Mouse (Mus musculus) MEL (cell line): ENCODE data around the gene Prkag2. TPM values are rescaled to one million over a fixed set of nuclear protein-coding genes. Genes with fewer than 3 reads are reported as not detected.

Experiments used
- DNase-seq: peaks from one replicate; pipeline ENCODE4 v3.0.0; 2011; ENCODE audit warnings: low read depth, low spot score
- H3K27ac ChIP-seq: 2 replicates; pipeline ENCODE4 v1.5.1; 2012; ENCODE audit warnings: low read depth, mild to moderate bottlenecking, control low read depth, low read length, moderate library complexity; ENCODE audit not compliant: control insufficient read depth
- H3K27me3 ChIP-seq, 2 experiments: fragments of 150-350 bp in 1 of 2; sonication (generic) in 1 of 2; 2 replicates each; pipeline ENCODE4 v1.6.1; 2012; ENCODE audit warnings: low read length in 2 of 2, mild to moderate bottlenecking in 2 of 2, improper control_type of control experiment in 1 of 2, moderate library complexity in 1 of 2; ENCODE audit not compliant: insufficient read depth in 2 of 2, control insufficient read depth in 1 of 2
- H3K36me3 ChIP-seq, 2 experiments: 2 replicates each; pipeline ENCODE4 v1.6.1; 2012 to 2014; ENCODE audit warnings: low read length in 2 of 2, improper control_type of control experiment in 1 of 2, inconsistent platforms in 1 of 2, mild to moderate bottlenecking in 1 of 2; ENCODE audit not compliant: insufficient read depth in 2 of 2, control insufficient read depth in 1 of 2
- H3K4me1 ChIP-seq, 2 experiments: fragments of 150-350 bp in 1 of 2; sonication (generic) in 1 of 2; 2 replicates each; pipeline ENCODE4 v1.6.1; 2012; ENCODE audit warnings: low read length in 2 of 2, improper control_type of control experiment in 1 of 2, mild to moderate bottlenecking in 1 of 2; ENCODE audit not compliant: insufficient read depth in 2 of 2, control insufficient read depth in 1 of 2
- H3K4me3 ChIP-seq, 2 experiments: fragments of 150-350 bp in 1 of 2; sonication (generic) in 1 of 2; 2 replicates each; pipeline ENCODE4 v1.5.1; 2012; ENCODE audit warnings: low read depth in 2 of 2, low read length in 2 of 2, mild to moderate bottlenecking in 2 of 2, moderate library complexity in 2 of 2, control low read depth in 1 of 2, improper control_type of control experiment in 1 of 2; ENCODE audit not compliant: control insufficient read depth in 1 of 2, insufficient read depth in 1 of 2
- H3K79me2 ChIP-seq: 2 replicates; pipeline ENCODE4 v1.6.1; 2012; ENCODE audit warnings: mild to moderate bottlenecking, low read length, moderate library complexity; ENCODE audit not compliant: control insufficient read depth, poor library complexity, insufficient read depth
- H3K9ac ChIP-seq: 2 replicates; pipeline ENCODE4 v1.6.1; 2012; ENCODE audit warnings: low read depth, mild to moderate bottlenecking, control low read depth, low read length, moderate library complexity; ENCODE audit not compliant: control insufficient read depth, poor library complexity, severe bottlenecking
- H3K9me3 ChIP-seq: fragments of 150-350 bp; sonication (generic); replicated peaks from 2 replicates; pipeline ENCODE4 v1.6.1; 2012; ENCODE audit warnings: mild to moderate bottlenecking, low read length, improper control_type of control experiment, moderate library complexity; ENCODE audit not compliant: insufficient read depth
- BHLHE40 ChIP-seq: IDR thresholded peaks from 2 replicates; pipeline ENCODE4 v1.6.1; 2012; ENCODE audit warnings: low read depth, mild to moderate bottlenecking, inconsistent platforms, low read length, improper control_type of control experiment, borderline replicate concordance
- CTCF ChIP-seq, 3 experiments: IDR thresholded peaks in 2 of 3; conservative IDR thresholded peaks in 1 of 3; 2 replicates each; pipeline ENCODE4 v1.5.1; 2011 to 2012; ENCODE audit warnings: low read length in 3 of 3, low read depth in 2 of 3, mild to moderate bottlenecking in 2 of 3, improper control_type of control experiment in 1 of 3, inconsistent platforms in 1 of 3, mixed read lengths in 1 of 3, moderate library complexity in 1 of 3; ENCODE audit not compliant: control insufficient read depth in 1 of 3, insufficient read depth in 1 of 3, poor library complexity in 1 of 3, severe bottlenecking in 1 of 3
- E2F4 ChIP-seq: IDR thresholded peaks from 2 replicates; pipeline ENCODE4 v1.6.1; 2011; ENCODE audit warnings: low read depth, low read length, improper control_type of control experiment, borderline replicate concordance
- ELF1 ChIP-seq: IDR thresholded peaks from 2 replicates; pipeline ENCODE4 v1.6.1; 2014; ENCODE audit warnings: low read depth, mild to moderate bottlenecking, inconsistent platforms, low read length, improper control_type of control experiment, moderate library complexity
- EP300 ChIP-seq, 2 experiments: IDR thresholded peaks; 2 replicates each; pipeline ENCODE4 v1.6.1; 2011; ENCODE audit warnings: improper control_type of control experiment in 2 of 2, low read length in 2 of 2, low read depth in 1 of 2, mild to moderate bottlenecking in 1 of 2
- ETS1 ChIP-seq: IDR thresholded peaks from 2 replicates; pipeline ENCODE4 v1.6.1; 2012; ENCODE audit warnings: low read depth, mild to moderate bottlenecking, inconsistent platforms, low read length, improper control_type of control experiment, moderate library complexity
- GABPA ChIP-seq: IDR thresholded peaks from 2 replicates; pipeline ENCODE4 v1.6.1; 2012; ENCODE audit warnings: low read depth, mild to moderate bottlenecking, inconsistent platforms, low read length, improper control_type of control experiment, moderate library complexity
- GATA1 ChIP-seq: IDR thresholded peaks from 2 replicates; pipeline ENCODE4 v1.6.1; 2011; ENCODE audit warnings: low read depth, low read length, improper control_type of control experiment
- MAX ChIP-seq: IDR thresholded peaks from 2 replicates; pipeline ENCODE4 v1.6.1; 2011; ENCODE audit warnings: low read length, improper control_type of control experiment
- MEF2A ChIP-seq: IDR thresholded peaks from 2 replicates; pipeline ENCODE4 v1.6.1; 2014; ENCODE audit warnings: low read depth, mild to moderate bottlenecking, inconsistent platforms, low read length, improper control_type of control experiment; ENCODE audit not compliant: poor library complexity, insufficient replicate concordance, severe bottlenecking; ENCODE audit errors: extremely low read depth
- MYC ChIP-seq: IDR thresholded peaks from 2 replicates; pipeline ENCODE4 v1.6.1; 2011; ENCODE audit warnings: low read depth, mild to moderate bottlenecking, low read length, improper control_type of control experiment, moderate library complexity
- NRF1 ChIP-seq: IDR thresholded peaks from 2 replicates; pipeline ENCODE4 v1.6.1; 2014; ENCODE audit warnings: low read depth, mild to moderate bottlenecking, inconsistent platforms, low read length, improper control_type of control experiment, moderate library complexity; ENCODE audit not compliant: poor library complexity, insufficient read depth, severe bottlenecking
- POLR2AphosphoS5 ChIP-seq: IDR thresholded peaks from 2 replicates; pipeline ENCODE4 v1.6.1; 2012; ENCODE audit warnings: low read depth, borderline replicate concordance, mild to moderate bottlenecking, inconsistent platforms, low read length, moderate library complexity, mixed read lengths
- RAD21 ChIP-seq: IDR thresholded peaks from 2 replicates; pipeline ENCODE4 v1.6.1; 2011; ENCODE audit warnings: mild to moderate bottlenecking, low read depth, low read length, improper control_type of control experiment
- RCOR1 ChIP-seq: IDR thresholded peaks from 2 replicates; pipeline ENCODE4 v1.6.1; 2012; ENCODE audit warnings: low read depth, mild to moderate bottlenecking, inconsistent platforms, low read length, improper control_type of control experiment
- SIN3A ChIP-seq: IDR thresholded peaks from 2 replicates; pipeline ENCODE4 v1.6.1; 2012; ENCODE audit warnings: low read length, improper control_type of control experiment, inconsistent platforms
- SMC3 ChIP-seq: IDR thresholded peaks from 2 replicates; pipeline ENCODE4 v1.6.1; 2011; ENCODE audit warnings: low read depth, low read length, improper control_type of control experiment
- TCF12 ChIP-seq: IDR thresholded peaks from 2 replicates; pipeline ENCODE4 v1.6.1; 2014; ENCODE audit warnings: low read depth, mild to moderate bottlenecking, inconsistent platforms, low read length, improper control_type of control experiment, moderate library complexity
- UBTF ChIP-seq: IDR thresholded peaks from 2 replicates; pipeline ENCODE4 v1.6.1; 2012; ENCODE audit warnings: low read depth, mild to moderate bottlenecking, inconsistent platforms, low read length, improper control_type of control experiment, moderate library complexity, borderline replicate concordance; ENCODE audit not compliant: insufficient read depth
- ZNF384 ChIP-seq: IDR thresholded peaks from 2 replicates; pipeline ENCODE4 v1.6.1; 2012; ENCODE audit warnings: low read depth, mild to moderate bottlenecking, inconsistent platforms, low read length, improper control_type of control experiment
- polyA plus RNA-seq, 2 experiments: library from polyadenylated mRNA; stranded (reverse) in 1 of 2; unstranded in 1 of 2; fragments of >175 nt in 1 of 2; fragments of >200 nt in 1 of 2; gene quantifications; 2 replicates each; pipeline versions ENCODE4 v1.2.1 to v1.2.4; 2012; ENCODE audit warnings: low replicate concordance in 2 of 2, low read depth in 1 of 2; ENCODE audit not compliant: insufficient read length in 2 of 2, insufficient read depth in 1 of 2, missing spikeins in 1 of 2
- total RNA-seq: library from RNA; depleted of rRNA; stranded (reverse); fragments of 300-350 nt; gene quantifications from 2 replicates; pipeline ENCODE4 v1.2.3, GENCODE M21; 2012

The Prkag2 gene
- total and polyA plus RNA-seq, 3 experiments = 8.0 to 27.9 TPM; not detected in 1

DNA sequence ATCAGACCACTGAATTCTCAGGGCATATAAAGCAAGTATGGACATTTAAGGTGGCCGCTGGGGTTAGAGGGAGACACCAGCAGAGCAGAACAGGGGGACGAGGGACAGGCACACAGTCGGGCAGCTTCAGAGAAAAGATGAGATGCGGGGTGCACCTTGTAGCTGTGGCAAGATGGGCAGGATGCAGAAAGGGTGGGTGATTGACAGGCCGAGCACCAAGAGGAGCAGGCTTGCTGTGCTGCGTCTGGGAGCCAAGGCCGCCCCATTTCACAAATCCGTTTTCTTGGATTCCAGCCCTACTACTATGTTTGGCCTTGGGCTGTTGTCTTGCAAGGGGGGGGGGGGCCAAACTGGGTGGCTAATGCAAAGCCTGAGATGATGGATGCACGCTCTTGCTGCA, 195.5 kb downstream of the Prkag2 start:
- Histone ChIP-seq H3K9me3 (no peaks in the 10 kb centered on the region), H3K36me3 (peaks cover 0 to 5% of the 10 kb centered on the region in 2 experiments; a peak in 2 of 4 replicates), H3K27me3 (no peaks in the 10 kb centered on the region), H3K4me3 (no peak overlapping the region), H3K4me1 (peaks cover 0 to 5% of the 10 kb centered on the region in 2 experiments; a peak in 2 of 4 replicates), H3K79me2 (peaks cover 5% of the 10 kb centered on the region; the same call in 1 of the 2 replicates), H3K27ac (no peak overlapping the region), H3K9ac (no peak overlapping the region)
- no peak for DNase-seq
- TF ChIP-seq MEF2A (no peak), MYC (no peak), RCOR1 (no peak), ETS1 (no peak), E2F4 (no peak), POLR2AphosphoS5 (no peak), ELF1 (no peak), RAD21 (no peak), SMC3 (no peak), UBTF (no peak), NRF1 (no peak), BHLHE40 (no peak), MAX (no peak), GATA1 (no peak), EP300 (IDR thresholded peaks at IDR 0.05; ENCODE audit: low read depth in 1 of 2, low read length in 2 of 2) (no peak), TCF12 (no peak), GABPA (no peak), SIN3A (no peak), ZNF384 (no peak), CTCF (IDR thresholded peaks at IDR 0.05 in 2 of 3, conservative IDR thresholded peaks at IDR 0.05 in 1 of 3; ENCODE audit: control insufficient read depth in 1 of 3, insufficient read depth in 1 of 3, low read depth in 2 of 3, low read length in 3 of 3, poor library complexity in 1 of 3, severe bottlenecking in 1 of 3) (no peak)

DNA sequence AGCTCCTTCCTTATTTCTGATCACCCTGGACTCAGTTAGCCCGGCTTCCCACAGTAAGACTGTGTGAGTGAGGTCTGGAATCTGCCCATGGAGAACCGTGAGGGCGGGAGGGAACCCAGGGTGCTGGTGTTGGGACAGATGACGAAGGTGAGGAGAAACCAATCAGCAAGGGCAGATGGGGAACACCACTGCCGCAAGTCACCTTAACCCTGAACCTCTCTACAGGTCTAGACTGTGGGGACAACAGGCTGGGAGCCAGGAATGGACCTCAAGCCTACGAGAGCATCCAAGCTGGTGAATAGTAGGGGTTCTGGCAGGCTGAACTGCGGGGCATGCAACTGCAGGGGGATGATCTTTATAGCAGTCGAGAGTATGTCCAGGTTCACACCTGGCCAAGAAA, 196.0 kb downstream of the Prkag2 start:
- no peak for TF ChIP-seq CTCF (IDR thresholded peaks at IDR 0.05 in 2 of 3, conservative IDR thresholded peaks at IDR 0.05 in 1 of 3; ENCODE audit: control insufficient read depth in 1 of 3, insufficient read depth in 1 of 3, low read depth in 2 of 3, low read length in 3 of 3, poor library complexity in 1 of 3, severe bottlenecking in 1 of 3)
- Histone ChIP-seq H3K9ac (no peak overlapping the region), H3K4me3 (no peak overlapping the region), H3K27me3 (no peaks in the 10 kb centered on the region), H3K9me3 (no peaks in the 10 kb centered on the region), H3K79me2 (peaks cover 5% of the 10 kb centered on the region; the same call in 1 of the 2 replicates), H3K27ac (no peak overlapping the region), H3K36me3 (peaks cover 0 to 5% of the 10 kb centered on the region in 2 experiments; a peak in 2 of 4 replicates), H3K4me1 (peaks cover 0 to 5% of the 10 kb centered on the region in 2 experiments; a peak in 2 of 4 replicates)
- no peak for DNase-seq
